Mouse (Mus musculus) cerebellum, adult (tissue): ENCODE results near the gene Ldlrap1.
A peak's percentile ranks its signal among the peaks of the same experiment; 100 is the strongest.

Source experiments
- ATAC-seq: cut with Nextera tagmentation; 2 replicates; pipeline ENCODE4 v1.9.2; 2017; ENCODE audit warnings: mild to moderate bottlenecking, moderate library complexity, mixed read lengths; ENCODE audit not compliant: insufficient number of reproducible peaks, low FRiP score, low TSS enrichment

Gene Ldlrap1

DNA sequence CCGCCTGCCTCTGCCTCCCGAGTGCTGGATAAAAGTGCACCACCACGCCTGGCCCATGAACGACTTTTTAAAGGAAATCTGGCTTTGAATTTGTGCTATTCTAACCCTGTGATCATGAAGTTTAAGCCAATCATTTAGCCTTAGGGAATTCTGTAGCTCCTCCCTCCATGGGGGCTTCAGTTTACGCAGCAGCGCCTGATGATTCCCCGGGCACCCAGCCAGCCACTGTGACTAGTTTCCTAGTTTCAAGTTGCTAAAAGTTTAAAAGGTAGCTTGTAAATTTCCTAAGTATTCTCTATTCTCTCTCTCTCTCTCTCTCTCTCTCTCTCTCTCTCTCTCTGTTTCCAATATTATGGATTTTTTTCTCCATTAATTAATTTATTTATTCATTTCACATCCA lies 8.4 kb upstream of the Ldlrap1 start:
- ATAC-seq = no peak

DNA sequence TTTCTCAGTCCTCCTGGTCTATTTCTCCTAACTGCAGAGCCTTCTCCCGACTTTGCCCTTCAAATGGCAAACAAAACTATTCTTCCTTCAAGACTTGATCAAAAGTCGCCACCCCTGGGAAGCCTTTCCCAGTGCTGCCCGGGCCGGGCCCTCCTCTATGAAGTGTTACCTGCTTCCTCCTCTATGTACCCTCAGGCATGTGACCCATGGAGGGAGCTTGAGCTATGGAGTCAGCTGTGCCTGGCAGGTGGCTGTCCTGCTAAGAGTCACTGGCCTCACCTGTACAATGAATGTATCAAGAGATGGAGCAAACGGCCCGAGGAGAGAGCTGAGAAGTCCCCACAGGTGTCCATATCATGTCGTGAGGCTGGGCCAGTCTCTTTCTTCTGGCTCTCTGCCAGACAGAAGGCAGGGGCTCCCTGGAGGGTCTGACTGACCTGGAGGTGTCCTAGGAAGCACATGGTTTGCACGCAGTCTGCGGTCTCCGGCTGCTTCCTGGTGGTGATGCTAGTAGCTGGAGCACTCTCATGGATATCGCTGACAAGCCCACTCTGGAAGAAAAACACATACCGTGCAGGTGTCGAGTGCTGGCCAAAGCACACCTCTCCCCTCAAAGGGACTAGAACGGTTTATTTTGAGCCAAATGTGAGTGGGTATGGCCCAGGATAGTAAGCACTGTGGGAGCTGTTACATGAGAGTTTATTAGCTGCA lies 7.6 kb upstream of the Ldlrap1 start:
- no peak for ATAC-seq

DNA sequence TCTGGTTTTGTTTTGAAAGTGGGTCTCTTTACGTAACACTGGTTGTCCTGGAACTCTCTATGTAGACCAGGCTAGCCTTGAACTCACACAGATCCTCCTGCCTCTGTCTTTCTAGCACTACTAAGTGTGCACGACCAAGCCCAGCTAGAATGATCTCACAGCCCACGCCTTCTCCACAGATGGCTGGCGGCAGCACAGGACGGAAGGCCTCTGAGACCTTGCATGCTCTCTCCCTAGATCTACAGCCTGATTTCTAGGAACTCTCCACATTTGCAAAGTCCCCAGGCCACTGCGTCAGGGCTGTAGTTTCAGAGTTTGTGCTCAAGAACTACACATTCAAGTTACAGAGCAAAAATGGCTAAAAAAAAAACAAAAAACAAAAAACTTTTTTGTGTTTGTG lies 6.3 kb upstream of the Ldlrap1 start:
- ATAC-seq = no peak

DNA sequence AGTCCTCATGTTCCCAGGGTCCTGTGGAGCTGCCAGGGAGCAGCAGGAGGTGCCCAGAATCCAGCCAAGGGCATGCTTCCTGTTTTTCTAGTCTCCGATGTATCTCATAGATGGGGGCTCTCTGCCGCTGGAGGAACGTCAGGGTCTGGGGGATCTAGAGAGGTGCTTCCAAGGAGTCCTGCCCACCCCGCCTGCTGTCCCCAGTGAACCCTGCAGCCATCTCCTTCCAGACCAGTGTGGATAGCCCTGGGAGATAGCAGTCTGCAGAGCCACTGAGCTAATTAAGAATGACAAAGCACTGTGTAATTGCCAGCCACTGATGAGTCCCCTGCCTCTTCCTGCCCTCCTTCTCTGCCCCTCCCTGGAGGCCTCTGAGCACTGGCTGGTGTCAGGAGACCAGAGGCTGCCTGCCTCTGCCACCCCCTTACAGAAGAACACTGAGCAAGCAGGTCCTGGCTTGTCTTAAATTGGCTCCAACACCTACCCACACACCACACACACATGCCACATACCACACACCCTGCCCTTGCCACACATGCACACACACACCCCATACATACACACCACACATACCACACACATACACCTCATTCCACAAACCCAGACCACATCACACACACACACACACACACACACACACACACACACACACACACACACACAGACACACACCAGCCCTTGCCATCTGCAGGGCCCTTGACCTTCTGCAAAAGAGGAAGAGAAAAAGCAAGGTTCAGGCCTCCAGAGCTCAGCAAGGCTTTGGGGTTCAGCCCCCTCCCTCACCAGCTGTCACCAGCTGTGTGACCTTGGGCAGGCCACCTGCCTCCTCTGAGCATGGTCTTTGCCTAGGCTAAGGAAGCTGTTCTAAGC lies 5.2 kb upstream of the Ldlrap1 start:
- ATAC-seq = 0 out of 2 replicates have a peak, but pooled peaks have one; percentile 29

DNA sequence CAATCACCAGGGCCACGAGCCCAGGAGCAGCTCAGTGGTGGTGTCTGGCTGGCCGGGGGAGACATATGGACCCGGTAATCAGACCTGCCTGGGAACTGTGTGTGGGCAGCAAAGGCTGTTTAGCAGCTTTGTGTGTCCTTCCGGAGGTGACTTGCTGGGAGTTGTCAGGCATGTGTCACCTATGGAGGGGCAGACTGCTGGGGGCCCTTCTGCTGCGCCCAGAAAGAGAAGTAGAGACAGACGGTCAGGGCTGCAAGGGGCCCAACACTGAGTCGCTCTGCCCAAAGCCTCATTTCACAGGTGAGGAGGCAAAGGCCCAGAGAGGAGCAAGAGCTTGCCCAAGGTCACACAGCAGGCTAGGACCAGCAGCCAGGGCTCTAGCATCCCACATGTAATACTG lies 2.1 kb upstream of the Ldlrap1 start:
- peak; percentile 47 for ATAC-seq

DNA sequence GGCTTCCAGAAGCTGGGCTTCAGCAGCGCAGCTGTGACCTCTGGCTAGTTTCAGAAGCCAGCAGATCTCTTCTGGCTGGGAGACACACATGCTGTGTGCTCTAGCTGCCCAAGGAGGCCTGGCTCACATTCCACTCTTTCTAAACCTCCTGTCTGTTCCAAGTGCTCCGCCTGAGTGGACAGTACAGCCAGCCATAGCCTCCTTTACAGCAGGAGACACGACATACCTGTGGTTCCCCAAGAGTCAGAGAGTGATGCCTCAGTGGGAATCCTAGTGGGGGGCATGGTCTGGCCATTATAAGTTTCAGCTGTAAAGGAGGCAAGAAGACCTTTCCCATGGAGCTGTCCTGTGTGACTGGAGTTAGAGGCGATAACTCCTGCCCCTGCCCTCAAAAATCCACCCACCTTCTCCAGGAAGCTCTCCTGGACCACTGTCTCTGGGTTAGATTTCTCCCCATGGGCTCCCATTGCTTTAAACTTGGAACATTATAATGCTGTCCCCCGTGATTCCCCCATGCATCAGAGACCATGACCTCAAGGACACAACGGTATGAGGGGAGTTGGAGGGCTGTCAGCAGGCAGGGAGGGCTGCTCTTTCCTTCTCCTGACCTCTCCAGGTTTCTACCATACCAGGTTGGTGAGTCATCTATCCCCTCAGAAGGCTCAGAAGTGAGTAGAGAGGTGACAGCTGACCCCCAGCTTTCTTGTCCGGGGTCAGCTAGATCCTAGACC lies 1.4 kb upstream of the Ldlrap1 start:
- ATAC-seq = no peak

DNA sequence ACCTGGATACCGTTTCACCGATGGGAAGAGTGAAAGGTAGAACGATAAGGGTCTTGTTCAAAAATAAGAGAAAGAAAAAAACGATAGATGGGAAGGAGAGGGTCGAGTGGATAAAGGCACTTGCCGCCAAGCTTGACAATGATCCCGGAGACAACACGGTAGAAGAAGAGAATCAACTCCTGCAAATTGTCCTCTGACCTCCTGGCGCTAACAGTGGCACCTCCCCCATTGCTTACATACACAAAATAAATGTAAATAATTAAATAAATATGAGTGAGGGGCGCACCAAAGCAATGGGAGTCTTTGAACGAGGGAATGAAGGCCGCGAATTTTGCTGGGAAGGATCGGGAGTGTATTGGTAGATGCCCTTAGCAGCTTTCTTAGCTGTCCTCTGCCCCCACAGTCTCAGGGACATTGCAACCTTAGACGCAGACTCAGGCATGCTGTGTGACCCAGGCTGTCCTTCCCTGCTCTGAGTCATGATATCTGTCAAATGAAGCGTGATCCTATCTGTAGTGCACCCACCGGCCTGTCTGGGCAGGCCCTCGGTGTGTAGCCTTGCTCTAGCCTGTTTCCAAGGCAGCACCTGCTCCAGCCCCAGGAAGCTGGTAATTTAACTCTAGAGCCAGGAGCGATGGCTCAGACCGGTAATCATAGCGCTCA lies 533 bp upstream of the Ldlrap1 start:
- ATAC-seq = 0 out of 2 replicates have a peak, but pooled peaks have one; percentile 22

DNA sequence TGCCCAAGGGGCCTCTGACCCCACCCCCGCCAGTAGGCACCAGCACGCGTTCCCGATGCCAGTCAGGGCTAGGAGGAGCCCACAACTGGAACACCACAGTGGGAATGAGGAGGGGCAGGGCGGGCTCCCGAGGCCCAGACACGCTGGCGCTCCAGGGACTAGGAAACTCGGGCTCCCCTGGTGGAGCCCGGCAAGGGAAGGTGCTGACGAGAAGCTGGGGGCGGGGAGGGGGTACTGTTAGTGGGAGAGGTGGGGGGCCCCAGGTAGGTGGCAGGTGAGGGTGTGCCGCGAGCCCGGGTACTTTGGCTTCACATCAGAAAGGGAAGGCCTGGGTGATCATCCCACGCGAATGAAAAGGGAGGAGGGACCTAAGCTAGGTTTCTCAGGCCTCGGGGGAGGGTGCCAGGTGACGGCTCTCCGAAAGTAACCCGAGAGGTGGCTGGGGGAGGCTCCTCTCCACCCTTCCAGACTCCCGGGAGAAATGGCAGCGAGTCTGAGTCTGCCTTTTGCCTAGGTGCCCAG lies 859 bp downstream of the Ldlrap1 start:
- no peak for ATAC-seq

DNA sequence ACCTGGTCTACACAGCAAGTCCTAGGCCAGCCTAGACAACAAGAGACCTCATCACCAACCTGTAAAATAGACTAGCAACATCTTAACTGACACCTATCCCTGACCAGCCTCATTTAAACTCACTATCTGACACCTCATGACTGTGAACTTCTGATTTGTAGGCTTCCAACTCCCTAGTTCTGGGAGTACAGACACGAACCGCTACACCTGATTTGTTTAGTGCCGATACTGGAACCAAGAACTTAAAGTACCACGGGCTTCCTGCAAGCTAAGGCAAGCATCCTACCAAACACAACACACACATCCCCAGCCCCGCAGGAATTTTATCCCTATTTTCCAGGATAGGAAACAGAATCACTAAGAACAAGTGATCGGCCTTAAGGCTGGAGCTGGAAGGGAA lies 1.5 kb downstream of the Ldlrap1 start:
- no peak for ATAC-seq

DNA sequence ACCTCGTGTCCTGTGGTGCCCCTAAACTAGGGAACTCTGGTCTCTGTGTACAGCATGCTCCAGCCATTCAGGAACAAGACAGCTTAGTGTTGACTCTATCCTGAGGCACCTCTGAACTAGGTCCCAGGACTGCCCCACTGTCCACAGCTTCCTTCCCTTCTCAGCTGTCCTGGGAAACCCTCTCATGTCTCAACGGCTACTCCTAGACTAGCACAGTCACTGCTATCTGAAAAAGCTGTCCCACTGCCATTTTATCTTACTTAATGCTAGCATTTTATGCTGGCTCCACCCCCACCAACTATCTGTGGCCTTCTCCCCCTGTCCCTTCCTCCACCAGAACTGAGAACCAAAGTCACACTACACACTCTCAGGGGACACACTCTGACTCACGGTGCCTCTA lies 3.5 kb downstream of the Ldlrap1 start:
- no peak for ATAC-seq

DNA sequence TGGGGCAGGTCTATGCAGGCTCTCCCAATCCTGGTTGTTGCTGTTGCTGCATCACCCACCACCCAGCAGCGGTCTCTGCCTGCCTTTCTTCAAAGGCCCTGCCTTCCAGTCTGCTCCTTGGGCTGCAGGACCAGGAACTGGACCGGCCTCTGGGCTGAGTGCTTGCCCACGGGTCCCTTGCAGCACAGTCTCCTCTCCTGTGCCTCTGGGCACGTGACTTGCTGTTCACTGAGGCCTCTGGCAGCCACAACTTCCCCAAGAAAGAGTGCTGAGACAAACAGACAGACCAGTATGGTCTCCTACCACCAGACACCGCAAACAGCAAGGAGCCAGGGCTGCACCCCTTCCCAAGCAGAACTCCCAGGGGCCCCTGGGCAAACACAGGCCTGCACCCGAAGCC lies 5.5 kb downstream of the Ldlrap1 start:
- no peak for ATAC-seq

DNA sequence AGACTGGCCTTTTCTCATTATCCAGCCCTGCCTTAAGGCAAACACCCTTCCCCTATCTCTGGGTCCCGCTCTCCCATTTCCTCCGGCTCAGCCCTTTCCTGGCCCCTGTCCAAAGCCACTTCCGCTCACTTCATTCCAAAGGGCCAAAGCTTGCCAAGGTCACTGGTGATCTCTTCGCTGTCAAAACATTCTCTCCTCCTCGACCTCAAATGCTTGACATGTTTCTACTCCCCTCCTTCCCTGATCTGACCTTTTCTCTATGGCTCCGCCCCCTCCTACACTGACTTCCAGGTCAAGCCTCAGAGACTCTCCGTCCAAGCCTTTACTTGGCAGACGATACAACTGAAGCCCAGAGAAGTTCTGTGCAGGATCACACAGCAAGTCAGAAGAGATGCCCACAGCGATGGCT lies 7.0 kb downstream of the Ldlrap1 start:
- ATAC-seq = no peak

DNA sequence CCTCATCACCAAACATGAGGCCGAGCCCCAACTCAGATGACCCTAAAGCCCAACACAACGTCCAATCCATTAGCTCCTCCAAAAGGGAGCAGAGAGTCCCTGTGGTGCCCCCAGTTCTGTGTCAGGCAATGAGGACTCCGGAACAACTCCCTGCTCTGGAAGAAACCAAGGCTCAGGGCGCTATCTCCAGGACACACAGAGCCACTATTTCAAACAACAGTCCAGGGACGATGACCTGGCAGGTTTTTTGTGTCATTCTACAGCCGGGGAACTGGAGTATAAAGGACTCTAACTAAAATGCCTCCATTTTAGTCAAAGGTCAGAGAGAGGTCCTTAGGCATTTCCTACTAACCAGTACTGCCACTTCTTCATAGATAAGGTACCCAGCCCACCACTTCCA lies 7.5 kb downstream of the Ldlrap1 start:
- ATAC-seq = no peak

DNA sequence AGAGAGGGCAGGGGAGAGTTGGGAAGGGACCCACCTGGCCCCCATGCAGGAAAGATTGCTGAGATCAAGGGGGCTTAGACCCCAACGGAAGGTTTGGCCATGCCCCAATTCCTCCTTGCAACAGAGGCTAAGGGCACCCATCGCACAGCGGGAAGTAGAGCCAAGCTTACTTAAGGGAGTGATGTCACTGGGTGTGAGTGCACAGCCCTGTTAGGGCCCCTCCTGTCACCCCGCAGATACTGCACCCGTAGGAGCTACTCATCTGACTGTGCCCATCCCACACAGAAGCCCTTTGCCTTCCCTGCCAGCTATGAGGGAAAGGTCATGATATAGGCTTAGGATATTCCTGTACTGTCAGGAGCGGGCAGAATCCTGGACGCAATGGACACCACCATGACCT lies 8.3 kb downstream of the Ldlrap1 start:
- no peak for ATAC-seq

DNA sequence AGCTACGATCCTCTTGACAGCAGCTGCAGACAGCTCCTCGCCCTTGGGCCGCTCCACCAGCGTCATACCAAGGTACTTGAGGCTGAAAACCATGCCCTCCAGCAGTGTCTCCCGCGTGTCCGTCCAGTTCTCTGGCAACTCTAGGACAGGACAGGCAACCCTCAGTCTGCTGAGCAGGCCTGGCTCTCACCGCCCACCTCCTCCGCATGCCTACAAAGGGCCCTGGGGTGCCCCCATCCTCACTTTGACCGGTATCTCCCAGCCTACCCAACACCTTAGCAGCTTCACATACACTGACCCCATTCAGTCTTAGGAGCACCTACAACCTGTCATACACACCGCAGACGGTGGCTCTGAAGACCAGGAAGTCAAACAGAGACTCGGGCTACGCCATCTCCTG lies 8.9 kb downstream of the Ldlrap1 start:
- no peak for ATAC-seq

DNA sequence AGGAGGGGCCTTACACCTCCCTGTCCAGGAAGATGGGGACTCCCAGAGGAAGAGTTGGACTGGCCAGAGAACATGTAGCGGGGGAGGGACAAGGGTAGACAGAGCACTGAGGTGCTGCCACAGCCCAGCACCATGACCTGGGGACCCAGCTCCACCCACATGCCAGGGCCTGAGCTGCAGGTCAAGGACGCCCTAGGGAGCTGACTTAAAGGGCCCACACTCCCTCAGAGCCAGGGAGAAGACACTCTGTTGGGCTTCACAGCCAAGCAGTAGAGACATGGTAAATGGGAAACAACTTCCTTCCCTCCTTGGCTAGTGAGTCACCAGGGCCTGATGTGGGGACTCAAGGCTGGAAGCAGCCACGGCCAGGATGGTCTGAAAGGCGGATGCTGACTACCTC lies 9.5 kb downstream of the Ldlrap1 start:
- ATAC-seq = no peak

DNA sequence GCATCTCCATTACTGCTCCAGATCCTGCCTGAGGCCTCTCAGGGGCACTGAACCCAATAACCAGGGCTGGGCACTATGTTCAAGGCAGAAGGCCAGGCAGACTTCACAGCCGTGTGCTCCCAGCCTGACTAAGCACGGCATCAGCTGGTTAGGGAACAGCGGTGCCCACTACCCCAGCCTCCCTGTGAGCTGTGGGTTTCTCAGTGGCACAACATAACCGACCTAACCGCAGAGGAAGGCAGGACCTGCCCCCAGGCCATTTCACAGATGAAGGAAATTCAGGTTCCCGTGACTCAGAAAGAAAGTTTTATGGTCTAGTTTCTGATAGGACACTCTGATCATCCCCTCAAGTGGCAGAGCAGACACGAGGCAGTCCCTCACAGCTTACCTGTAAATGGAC lies 10.9 kb downstream of the Ldlrap1 start:
- ATAC-seq = no peak

DNA sequence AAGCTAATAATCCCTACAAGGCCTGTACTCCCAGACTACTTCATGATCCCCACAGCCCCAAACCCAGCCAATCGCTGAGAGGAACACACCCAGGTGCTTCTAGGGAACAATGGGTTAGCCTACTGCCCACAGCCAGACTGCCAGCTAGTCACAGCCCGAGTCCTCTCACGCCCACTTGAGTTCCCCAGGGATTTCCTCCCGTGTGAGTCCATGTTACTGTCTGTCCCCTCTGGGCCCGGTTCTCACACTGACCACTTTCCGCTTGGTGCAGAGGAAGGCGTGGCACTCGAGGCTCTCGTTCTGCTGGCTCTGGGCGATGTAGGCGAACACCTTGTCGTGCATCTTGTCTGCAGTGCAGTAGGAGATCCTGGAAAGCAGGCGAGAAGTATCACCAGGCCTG lies 12.9 kb downstream of the Ldlrap1 start:
- ATAC-seq = no peak

DNA sequence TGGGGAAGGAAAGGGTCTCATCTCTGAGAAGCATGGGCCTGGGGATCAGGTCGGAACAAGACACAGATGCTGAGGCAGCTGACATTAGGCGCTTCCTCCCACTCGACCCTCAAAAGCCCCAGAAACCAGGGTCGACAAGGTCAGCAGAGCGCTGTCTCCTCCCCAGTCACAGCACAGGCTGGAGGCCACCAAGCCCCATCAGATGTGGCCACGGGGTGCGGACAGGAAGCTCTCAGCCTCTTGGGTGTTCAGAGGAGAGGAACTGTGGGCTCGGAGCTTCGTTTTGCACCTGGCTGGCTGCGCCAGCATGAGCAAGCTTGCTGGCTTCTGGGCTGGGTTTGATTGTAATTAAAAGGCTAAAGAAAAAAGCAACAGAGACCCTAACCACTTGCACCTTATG lies 13.5 kb downstream of the Ldlrap1 start:
- ATAC-seq = no peak

DNA sequence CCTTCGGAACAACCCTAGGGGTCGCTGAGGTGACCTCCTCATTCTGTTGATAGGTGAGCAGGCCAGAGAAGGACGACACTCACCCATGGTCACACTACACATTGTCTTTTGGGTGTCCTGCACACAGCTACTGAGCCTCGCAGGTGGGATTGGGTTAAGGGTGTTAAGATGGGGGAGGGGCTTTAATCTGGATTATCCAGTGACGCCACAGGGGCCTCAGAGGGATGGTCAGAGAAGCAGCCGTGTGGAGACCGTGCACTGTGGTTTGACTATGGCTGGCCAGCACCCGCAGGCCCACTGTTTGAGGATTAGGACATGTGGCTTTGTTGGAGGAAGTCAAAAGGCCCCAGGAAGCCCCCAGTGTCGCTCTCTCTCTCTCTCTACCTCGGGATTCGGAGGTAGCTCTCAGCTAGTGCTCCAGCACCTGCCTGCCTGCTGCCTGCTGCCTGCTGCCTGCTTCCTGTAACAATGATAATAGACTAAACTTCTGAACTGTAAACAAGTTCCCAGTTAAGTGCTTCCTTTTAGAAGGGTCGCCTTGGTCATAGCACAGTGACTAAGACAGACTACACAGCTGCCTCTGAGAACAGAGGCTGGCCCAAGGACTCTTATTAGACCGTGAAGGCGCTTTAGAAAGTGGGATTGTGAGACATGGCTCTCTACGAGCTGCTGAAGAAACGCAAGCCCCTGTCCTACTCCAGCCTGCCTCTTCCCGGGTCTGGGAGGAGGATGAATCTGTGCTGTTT lies 14.1 kb downstream of the Ldlrap1 start:
- ATAC-seq = no peak
